10 mouse cellular contexts compared by ENCODE assay signal in genomic region chr10:19781365-19781764, GRCm38 (mm10).
DNase-seq lines count a peak whose midpoint lies in the region; ATAC-seq and TF ChIP-seq lines count a peak whose summit lies in the region.
"Had no signal": no experiment of that assay in that cellular context is flagged by ENCODE, and none has a peak within 500 bp of the region (broad histone marks: within the 10 kb centered on the region; RNA-seq: fewer than 3 reads in every experiment).

No protein-coding gene starts in this region.

- H3K27ac ChIP-seq in kidney, embryonic 16.5 days (ENCODE audit: low read length): no peak overlapping the region
- no peak overlapping the region for H3K27ac ChIP-seq in CH12.LX (ENCODE audit: insufficient read depth, low read depth)
- no peak overlapping the region for H3K27ac ChIP-seq in embryonic facial prominence, embryonic 10.5 days (replicated peaks)
- H3K27ac ChIP-seq: liver, embryonic 15.5 days; stomach, embryonic 15.5 days had no signal

- TF ChIP-seq POLR2A in CH12.LX (IDR thresholded peaks at IDR 0.05; ENCODE audit: low read depth, low read length): no peak

- no peak for TF ChIP-seq EP300 in CH12.LX (IDR thresholded peaks at IDR 0.05; ENCODE audit: low read length)

- peak; percentile 36 to 67 for TF ChIP-seq CTCF in CH12.LX (conservative IDR thresholded peaks at IDR 0.05 in 1 of 2, IDR thresholded peaks at IDR 0.05 in 1 of 2; ENCODE audit: low read depth in 2 of 2, low read length in 2 of 2)

- in situ Hi-C loops in CH12.LX (cut with MboI; ENCODE audit: low pct_ligation_motif_present, low pct_unique_long_range_greater_than_20kb, low sequenced_read_pairs): no loop called here

- peak; percentile 30 for DNase-seq in kidney, adult 18-20 months
- DNase-seq in B cell, adult 2 months: peak; percentile 77 to 78
- peak; percentile 41 for DNase-seq in CH12.LX (ENCODE audit: extremely low read depth)
- DNase-seq in embryonic facial prominence, embryonic 10.5 days (ENCODE audit: low spot score): peak; percentile 10
- DNase-seq in urinary bladder, postnatal 36 days (ENCODE audit: low spot score in 2 of 2): peak; percentile 35 to 36

- WGBS in kidney, embryonic 16.5 days: 84% methylated on average over 5 of the region's 5 CpGs
- WGBS in embryonic facial prominence, embryonic 10.5 days: 84% methylated on average over 5 of the region's 5 CpGs

- no peaks in the 10 kb centered on the region for H3K36me3 ChIP-seq in kidney, embryonic 16.5 days (ENCODE audit: insufficient read depth, low read length)
- H3K36me3 ChIP-seq in CH12.LX (replicated peaks in 1 of 2; ENCODE audit: control insufficient read depth in 1 of 2, insufficient read depth in 1 of 2, low read length in 1 of 2): no peaks in the 10 kb centered on the region
- H3K36me3 ChIP-seq in embryonic facial prominence, embryonic 10.5 days (replicated peaks): no peaks in the 10 kb centered on the region
- H3K36me3 ChIP-seq: liver, embryonic 15.5 days; stomach, embryonic 15.5 days had no signal

- H3K27me3 ChIP-seq in kidney, embryonic 16.5 days (ENCODE audit: insufficient read depth, low read length): no peaks in the 10 kb centered on the region
- no peaks in the 10 kb centered on the region for H3K27me3 ChIP-seq in CH12.LX (replicated peaks)
- no peaks in the 10 kb centered on the region for H3K27me3 ChIP-seq in embryonic facial prominence, embryonic 10.5 days (replicated peaks; ENCODE audit: low read depth, poor library complexity, severe bottlenecking)
- H3K27me3 ChIP-seq: liver, embryonic 15.5 days; stomach, embryonic 15.5 days had no signal

- no peaks in the 10 kb centered on the region for H3K79me2 ChIP-seq in CH12.LX (replicated peaks; ENCODE audit: control insufficient read depth, extremely low read depth, insufficient read depth, poor library complexity, severe bottlenecking)

- dilution Hi-C loops in CH12.LX (cut with MboI; ENCODE audit: extremely low pct_ligation_motif_present, extremely low pct_unique_long_range_greater_than_20kb, low sequenced_read_pairs): no loop called here

- peak; percentile 53 for TF ChIP-seq RAD21 in CH12.LX (IDR thresholded peaks at IDR 0.05; ENCODE audit: low read depth, low read length)

- no peaks in the 10 kb centered on the region for H3K9me3 ChIP-seq in kidney, embryonic 16.5 days (ENCODE audit: low read length)
- no peaks in the 10 kb centered on the region for H3K9me3 ChIP-seq in CH12.LX (replicated peaks; ENCODE audit: low read length)
- H3K9me3 ChIP-seq in embryonic facial prominence, embryonic 10.5 days: no peaks in the 10 kb centered on the region
- H3K9me3 ChIP-seq: liver, embryonic 15.5 days; stomach, embryonic 15.5 days had no signal

- no peak overlapping the region for H3K4me2 ChIP-seq in kidney, embryonic 16.5 days (replicated peaks; ENCODE audit: low read depth, low read length)
- H3K4me2 ChIP-seq in CH12.LX (ENCODE audit: insufficient read depth, low read depth, poor library complexity, severe bottlenecking): no peak overlapping the region
- H3K4me2 ChIP-seq: liver, embryonic 15.5 days; stomach, embryonic 15.5 days had no signal

- no peaks in the 10 kb centered on the region for H3K4me1 ChIP-seq in kidney, embryonic 16.5 days (ENCODE audit: insufficient read depth, low read length)
- H3K4me1 ChIP-seq in CH12.LX (ENCODE audit: control insufficient read depth in 1 of 2, insufficient read depth in 2 of 2): no peaks in the 10 kb centered on the region
- no peaks in the 10 kb centered on the region for H3K4me1 ChIP-seq in embryonic facial prominence, embryonic 10.5 days
- H3K4me1 ChIP-seq: liver, embryonic 15.5 days; stomach, embryonic 15.5 days had no signal

- no peak overlapping the region for H3K4me3 ChIP-seq in kidney, embryonic 16.5 days (ENCODE audit: low read length)
- H3K4me3 ChIP-seq in CH12.LX (replicated peaks in 1 of 3; ENCODE audit: low read depth in 2 of 3, low read length in 2 of 3, poor library complexity in 1 of 3): no peak overlapping the region
- H3K4me3 ChIP-seq in embryonic facial prominence, embryonic 10.5 days: no peak overlapping the region
- H3K4me3 ChIP-seq: liver, embryonic 15.5 days; stomach, embryonic 15.5 days had no signal

- no peak for ATAC-seq in kidney, embryonic 16.5 days (ENCODE audit: low FRiP score, low TSS enrichment)
- 0 out of 2 replicates have a peak, but pooled peaks have one; percentile 47 for ATAC-seq in megakaryocyte-erythroid progenitor cell, adult 5-6 weeks (replicated peaks; ENCODE audit: low FRiP score, low TSS enrichment, poor library complexity, severe bottlenecking)
- ATAC-seq in inflammation-experienced regulatory T-cells, adult 6 months: no peak

- no peak overlapping the region for H3K9ac ChIP-seq in kidney, embryonic 16.5 days (replicated peaks; ENCODE audit: low read length)
- no peak overlapping the region for H3K9ac ChIP-seq in CH12.LX (ENCODE audit: insufficient read depth, low read depth)
- H3K9ac ChIP-seq: liver, embryonic 15.5 days; stomach, embryonic 15.5 days had no signal

TF ChIP-seq in CH12.LX, 34 proteins besides CTCF, POLR2A, EP300 and RAD21:
- no peak for TF ChIP-seq JUN (IDR thresholded peaks at IDR 0.05; ENCODE audit: insufficient read depth, low read depth, low read length)
- TF ChIP-seq ZKSCAN1 (IDR thresholded peaks at IDR 0.05; ENCODE audit: borderline replicate concordance, low read depth, low read length): no peak
- no peak for TF ChIP-seq KAT2A (IDR thresholded peaks at IDR 0.05; ENCODE audit: insufficient replicate concordance, low read length)
- no peak for TF ChIP-seq MAZ (IDR thresholded peaks at IDR 0.05; ENCODE audit: low read depth, low read length)
- TF ChIP-seq SMC3 (IDR thresholded peaks at IDR 0.05; ENCODE audit: low read depth, low read length): peak; percentile 70
- TF ChIP-seq MAX (IDR thresholded peaks at IDR 0.05; ENCODE audit: low read length): no peak
- no peak for TF ChIP-seq HCFC1 (IDR thresholded peaks at IDR 0.05; ENCODE audit: low read depth, low read length)

Comparison
In these comparisons a context has a peak if more than half of its experiments do, and no peak if none do; other contexts are left out.
1. DNase-seq: peak in every context shown above with its lines; median percentile 78 in B cell, adult 2 months; 41 in CH12.LX; 36 in urinary bladder, postnatal 36 days; 30 in kidney, adult 18-20 months; 10 in embryonic facial prominence, embryonic 10.5 days.